Mouse (Mus musculus) bone marrow macrophage, adult 2 months (primary cell): ENCODE measurements at regions not wholly inside any gene's neighbourhood (a gene's known extent, or its start where the extent isn't known, plus 50 kb on each side); places are given as distances from the start of the nearest gene placed in this dataset.
A peak's percentile ranks its signal among the peaks of the same experiment; 100 is the strongest.
"Not testable (repeated sequence)": the region's sequence is repeated elsewhere in the genome, so short reads cannot be mapped to it uniquely, and the experiment has no call there.

Source experiments
- H3K27ac ChIP-seq: 2 replicates; pipeline ENCODE4 v1.5.1; 2012; ENCODE audit warnings: low read depth, low read length; ENCODE audit not compliant: insufficient read depth
- H3K4me1 ChIP-seq: 2 replicates; pipeline ENCODE4 v1.6.1; 2012; ENCODE audit warnings: low read length; ENCODE audit not compliant: control insufficient read depth, insufficient read depth
- H3K4me3 ChIP-seq: 2 replicates; pipeline ENCODE4 v1.5.1; 2012; ENCODE audit warnings: mild to moderate bottlenecking, low read length, moderate library complexity; ENCODE audit not compliant: insufficient read depth

DNA sequence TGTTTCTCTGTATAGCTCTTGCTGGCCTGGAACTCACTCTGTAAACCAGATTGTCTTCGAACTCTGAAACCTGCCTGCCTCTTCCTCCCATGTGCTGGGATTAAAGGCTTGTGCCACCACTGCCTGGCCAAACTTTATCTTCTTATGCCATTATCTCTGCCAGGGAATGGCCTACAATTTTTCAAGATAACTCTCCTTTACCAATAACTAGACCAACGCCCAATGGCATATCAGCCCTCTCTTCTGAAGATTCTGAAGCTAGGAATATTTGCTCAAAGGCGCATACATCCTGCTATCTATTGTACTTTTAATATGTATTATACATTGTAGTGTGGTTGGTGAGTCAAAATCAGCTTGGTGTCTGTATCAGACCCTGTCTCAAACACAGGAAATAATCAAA is 235.4 kb upstream of the Cts3 start:
- not testable (repeated sequence) for H3K4me1 ChIP-seq, H3K4me3 ChIP-seq, H3K27ac ChIP-seq

DNA sequence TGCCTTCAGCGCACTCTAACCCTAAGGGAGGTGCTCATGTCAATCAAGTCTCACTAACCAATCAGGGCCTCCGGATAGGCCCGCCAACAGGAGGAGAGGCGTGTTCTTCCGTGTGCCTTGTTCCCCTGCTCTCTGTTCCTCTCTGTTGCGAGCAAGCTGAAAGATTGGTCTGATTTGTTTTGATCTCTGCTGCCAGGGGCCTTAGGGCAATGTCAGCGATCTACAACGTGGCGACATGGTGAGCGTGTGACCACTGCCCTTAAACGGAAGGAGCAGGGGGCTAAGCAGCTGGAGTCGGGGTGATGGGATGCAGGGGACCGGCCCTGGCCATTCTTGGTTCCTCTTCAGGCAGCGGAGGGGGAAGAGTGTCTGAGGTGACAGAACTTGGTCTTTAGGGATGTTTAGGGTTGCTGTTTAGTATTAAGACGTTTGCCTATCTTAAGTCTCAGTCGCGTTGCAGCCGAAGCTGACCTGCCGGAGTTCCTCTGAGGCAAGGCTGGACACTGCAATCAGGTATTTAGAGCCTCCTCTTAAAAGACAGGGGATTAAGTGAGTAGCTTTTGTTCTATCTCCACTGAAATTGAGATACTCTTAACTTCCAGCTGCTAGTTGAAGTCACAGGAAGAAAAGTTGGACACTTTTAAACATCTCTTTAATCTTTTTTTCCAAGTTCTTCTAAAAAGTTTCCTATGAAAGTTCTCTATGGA is 234.4 kb upstream of the Cts3 start:
- not testable (repeated sequence) for H3K4me1 ChIP-seq
- Histone ChIP-seq H3K4me3 (peak overlapping the region; percentile 88), H3K27ac (0 out of 2 replicates have a peak overlapping the region, but pooled peaks have one; percentile 40)

DNA sequence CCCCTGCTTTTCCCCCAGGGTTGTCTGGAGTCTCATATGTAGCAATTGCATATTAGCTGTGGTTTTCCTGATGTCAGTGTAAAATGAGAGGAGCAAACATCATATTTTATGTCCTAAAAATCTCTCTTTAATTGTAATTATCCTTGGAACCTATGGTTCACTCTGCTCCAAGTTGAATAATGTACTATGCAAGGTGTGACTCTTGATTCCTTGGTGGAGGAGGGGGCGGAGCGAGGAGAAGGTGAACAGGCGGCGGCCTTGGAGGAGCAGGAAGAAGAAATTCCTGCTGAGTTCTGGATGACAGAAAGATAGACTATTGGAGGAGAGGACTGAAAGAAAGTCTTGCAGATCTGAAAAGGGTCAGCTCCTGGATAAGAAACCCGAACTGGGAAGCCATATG is 233.8 kb upstream of the Cts3 start:
- H3K4me3 ChIP-seq, result peak overlapping the region; percentile 88

DNA sequence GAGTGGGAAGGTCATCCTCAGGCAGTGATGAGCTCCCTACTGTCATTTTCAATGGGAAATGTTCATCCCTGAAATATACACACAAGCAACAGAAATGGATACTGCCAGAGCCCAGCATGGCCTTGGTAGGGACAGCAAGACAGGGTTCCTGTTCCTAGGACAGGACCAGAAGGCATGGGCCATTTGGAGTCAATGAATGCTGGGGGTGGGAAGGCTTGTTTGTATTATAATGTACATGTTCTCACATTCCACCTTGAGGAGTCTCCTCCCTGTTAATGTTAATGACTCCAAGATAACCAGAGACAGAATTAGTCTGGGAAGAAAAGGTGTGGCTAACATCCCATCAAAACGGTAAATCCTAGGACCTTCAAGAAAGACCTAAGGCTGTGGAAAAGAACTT is 193.5 kb upstream of the Cts3 start:
- H3K4me1 ChIP-seq, H3K4me3 ChIP-seq, H3K27ac ChIP-seq: not testable (repeated sequence)

More for the DNA sequence above, 233.8 kb upstream of the Cts3 start:
- not testable (repeated sequence) for H3K27ac ChIP-seq, H3K4me1 ChIP-seq
